Mouse (Mus musculus): ENCODE measurements around the gene Acot11.

Acot11 gene

GRCm38 (mm10) chr4:106825229-106825628, 20.4 kb upstream of the Acot11 start:
- DNase-seq (ENCODE audit: low read depth, low spot score): no peak
- no peaks in the 10 kb centered on the region for H3K36me3 ChIP-seq (ENCODE audit: control insufficient read depth, insufficient read depth, low read length, poor library complexity, severe bottlenecking)
- no peaks in the 10 kb centered on the region for H3K27me3 ChIP-seq (ENCODE audit: control insufficient read depth, insufficient read depth, low read length, poor library complexity, severe bottlenecking)

DNA sequence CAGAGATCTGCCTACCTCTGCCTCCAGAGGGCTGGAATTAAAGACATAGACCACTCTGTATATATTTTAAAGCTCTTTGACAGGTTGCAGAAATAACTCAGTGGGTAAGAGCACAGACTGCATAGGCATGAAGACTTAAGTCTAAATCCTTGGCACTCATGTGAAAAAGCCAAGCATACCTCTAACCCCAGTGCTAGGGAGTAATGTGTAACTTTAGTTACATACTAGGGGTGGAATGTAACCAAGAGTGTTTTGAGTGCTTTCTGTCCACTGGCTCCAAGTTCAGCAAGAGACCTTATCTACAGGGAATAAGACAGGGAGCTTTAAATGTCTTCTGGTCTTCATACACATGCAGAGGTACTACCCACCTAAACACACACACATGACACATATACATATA, 14.6 kb upstream of the Acot11 start:
- H3K36me3 ChIP-seq (ENCODE audit: control insufficient read depth, insufficient read depth, low read length, poor library complexity, severe bottlenecking): no peaks in the 10 kb centered on the region
- no peak for DNase-seq (ENCODE audit: low read depth, low spot score)
- H3K27me3 ChIP-seq (ENCODE audit: control insufficient read depth, insufficient read depth, low read length, poor library complexity, severe bottlenecking): no peaks in the 10 kb centered on the region

DNA sequence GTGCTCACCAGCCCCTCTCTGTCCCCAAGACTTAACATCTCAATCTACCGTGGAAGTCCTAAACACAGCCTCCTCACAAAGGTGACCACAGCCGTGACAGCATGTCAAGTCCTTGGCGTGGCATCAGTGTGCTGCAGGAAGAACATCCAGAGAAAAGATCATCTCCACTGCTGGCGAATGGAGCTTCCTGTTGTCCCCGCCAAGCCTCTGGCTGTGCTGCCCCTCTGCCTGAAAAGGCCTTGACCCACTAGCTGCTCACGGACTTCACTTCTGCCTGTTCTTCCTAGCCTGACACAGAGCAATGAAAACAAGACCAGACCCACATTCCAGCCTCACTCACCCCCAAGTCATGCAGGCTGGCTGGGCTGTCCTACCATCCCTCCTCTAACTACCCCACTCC, 13.5 kb upstream of the Acot11 start:
- Histone ChIP-seq H3K36me3 (ENCODE audit: control insufficient read depth, insufficient read depth, low read length, poor library complexity, severe bottlenecking) (no peaks in the 10 kb centered on the region), H3K27me3 (ENCODE audit: control insufficient read depth, insufficient read depth, low read length, poor library complexity, severe bottlenecking) (no peaks in the 10 kb centered on the region)
- DNase-seq (ENCODE audit: low read depth, low spot score): no peak

DNA sequence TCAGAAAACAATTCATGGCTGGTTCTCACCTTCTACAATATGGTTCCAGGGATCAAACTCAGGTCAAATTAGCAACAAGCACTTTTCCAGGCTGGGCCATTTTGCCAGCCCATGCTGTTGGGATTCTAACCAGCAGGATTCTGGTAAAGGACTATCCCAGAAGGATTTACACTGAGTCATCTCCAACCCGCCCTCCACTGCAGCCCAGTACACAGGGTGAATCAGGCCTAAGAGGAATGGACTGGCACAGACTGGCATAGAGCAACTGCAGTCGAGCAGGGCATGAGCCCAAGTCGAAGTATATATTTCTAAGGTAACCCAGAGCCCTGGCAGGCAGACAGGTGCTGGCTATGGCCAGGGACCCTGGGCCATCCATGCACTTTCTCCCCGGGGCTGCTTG, 12.2 kb upstream of the Acot11 start:
- DNase-seq (ENCODE audit: low read depth, low spot score): no peak
- no peaks in the 10 kb centered on the region for H3K36me3 ChIP-seq (ENCODE audit: control insufficient read depth, insufficient read depth, low read length, poor library complexity, severe bottlenecking)
- H3K27me3 ChIP-seq (ENCODE audit: control insufficient read depth, insufficient read depth, low read length, poor library complexity, severe bottlenecking): no peaks in the 10 kb centered on the region

GRCm38 (mm10) chr4:106815396-106816324, 10.9 kb upstream of the Acot11 start:
- no peaks in the 10 kb centered on the region for H3K27me3 ChIP-seq (ENCODE audit: control insufficient read depth, insufficient read depth, low read length, poor library complexity, severe bottlenecking)
- DNase-seq (ENCODE audit: low read depth, low spot score): no peak
- no peaks in the 10 kb centered on the region for H3K36me3 ChIP-seq (ENCODE audit: control insufficient read depth, insufficient read depth, low read length, poor library complexity, severe bottlenecking)

- no peaks in the 10 kb centered on the region for H3K36me3 ChIP-seq (ENCODE audit: control insufficient read depth, insufficient read depth, low read length, poor library complexity, severe bottlenecking)
- no peak for DNase-seq (ENCODE audit: low read depth, low spot score)
Observed at GRCm38 (mm10) chr4:106811162-106811561, 6.4 kb upstream of the Acot11 start.

DNA sequence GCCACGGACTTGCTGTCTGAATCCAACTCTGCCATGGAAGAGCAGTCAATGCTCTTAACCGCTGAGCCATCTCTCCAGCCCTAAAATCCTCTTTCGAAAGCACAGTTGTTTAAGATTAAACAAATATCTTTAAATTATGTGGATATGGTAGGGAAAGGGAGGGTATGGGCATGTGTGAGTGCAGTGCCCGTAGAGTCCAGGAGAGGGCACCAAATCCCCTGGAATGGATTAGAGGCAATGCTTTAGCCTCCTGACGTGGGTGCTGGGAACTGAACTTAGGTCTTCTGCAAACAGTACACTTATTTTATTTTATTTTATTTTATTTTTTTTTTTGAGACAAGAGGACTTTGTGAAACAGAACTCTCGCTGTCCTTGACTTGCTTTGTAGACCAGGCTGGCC, 5.2 kb upstream of the Acot11 start:
- Histone ChIP-seq H3K27me3 (ENCODE audit: control insufficient read depth, insufficient read depth, low read length, poor library complexity, severe bottlenecking) (no peaks in the 10 kb centered on the region), H3K36me3 (ENCODE audit: control insufficient read depth, insufficient read depth, low read length, poor library complexity, severe bottlenecking) (no peaks in the 10 kb centered on the region)
- DNase-seq (ENCODE audit: low read depth, low spot score): peak; percentile 52

More at GRCm38 (mm10) chr4:106811162-106811561, 6.4 kb upstream of the Acot11 start:
- no peaks in the 10 kb centered on the region for H3K27me3 ChIP-seq (ENCODE audit: control insufficient read depth, insufficient read depth, low read length, poor library complexity, severe bottlenecking)

GRCm38 (mm10) chr4:106807287-106807686, 2.5 kb upstream of the Acot11 start:
- H3K27me3 ChIP-seq (ENCODE audit: control insufficient read depth, insufficient read depth, low read length, poor library complexity, severe bottlenecking): no peaks in the 10 kb centered on the region
- DNase-seq (ENCODE audit: low read depth, low spot score): no peak
- no peaks in the 10 kb centered on the region for H3K36me3 ChIP-seq (ENCODE audit: control insufficient read depth, insufficient read depth, low read length, poor library complexity, severe bottlenecking)

DNA sequence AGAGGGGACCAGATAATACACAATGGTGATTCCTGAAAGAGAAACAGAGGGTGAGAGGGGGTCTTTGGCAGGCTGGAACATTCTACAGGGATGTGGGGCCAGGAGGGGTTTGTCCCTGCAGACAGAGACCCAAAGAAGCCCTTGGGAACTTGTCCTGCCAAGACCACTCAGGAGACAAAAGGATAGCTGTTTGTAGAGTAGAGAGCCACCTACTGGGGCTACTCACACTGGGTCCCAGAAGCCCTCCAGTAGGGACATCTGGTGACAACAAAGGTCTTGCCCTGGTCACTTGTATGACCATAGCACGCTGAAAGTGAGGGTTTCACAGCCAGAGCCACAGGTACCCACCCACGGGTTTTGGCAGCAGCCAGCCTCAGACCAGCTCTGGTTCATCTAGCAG, 1.1 kb upstream of the Acot11 start:
- no peaks in the 10 kb centered on the region for H3K27me3 ChIP-seq (ENCODE audit: control insufficient read depth, insufficient read depth, low read length, poor library complexity, severe bottlenecking)
- H3K36me3 ChIP-seq (ENCODE audit: control insufficient read depth, insufficient read depth, low read length, poor library complexity, severe bottlenecking): no peaks in the 10 kb centered on the region
- DNase-seq (ENCODE audit: low read depth, low spot score): no peak

- no peaks in the 10 kb centered on the region for H3K36me3 ChIP-seq (ENCODE audit: control insufficient read depth, insufficient read depth, low read length, poor library complexity, severe bottlenecking)
- H3K27me3 ChIP-seq (ENCODE audit: control insufficient read depth, insufficient read depth, low read length, poor library complexity, severe bottlenecking): no peaks in the 10 kb centered on the region
- DNase-seq (ENCODE audit: low read depth, low spot score): peak; percentile 81
Observed at GRCm38 (mm10) chr4:106804201-106804909, 443 bp downstream of the Acot11 start.

GRCm38 (mm10) chr4:106803781-106804180, 1.0 kb downstream of the Acot11 start:
- no peaks in the 10 kb centered on the region for H3K36me3 ChIP-seq (ENCODE audit: control insufficient read depth, insufficient read depth, low read length, poor library complexity, severe bottlenecking)
- H3K27me3 ChIP-seq (ENCODE audit: control insufficient read depth, insufficient read depth, low read length, poor library complexity, severe bottlenecking): no peaks in the 10 kb centered on the region
- DNase-seq (ENCODE audit: low read depth, low spot score): peak; percentile 69

GRCm38 (mm10) chr4:106799772-106800336, 4.9 kb downstream of the Acot11 start:
- peak; percentile 44 for DNase-seq (ENCODE audit: low read depth, low spot score)
- Histone ChIP-seq H3K27me3 (ENCODE audit: control insufficient read depth, insufficient read depth, low read length, poor library complexity, severe bottlenecking) (no peaks in the 10 kb centered on the region), H3K36me3 (ENCODE audit: control insufficient read depth, insufficient read depth, low read length, poor library complexity, severe bottlenecking) (no peaks in the 10 kb centered on the region)

GRCm38 (mm10) chr4:106798908-106799546, 5.8 kb downstream of the Acot11 start:
- Histone ChIP-seq H3K27me3 (ENCODE audit: control insufficient read depth, insufficient read depth, low read length, poor library complexity, severe bottlenecking) (no peaks in the 10 kb centered on the region), H3K36me3 (ENCODE audit: control insufficient read depth, insufficient read depth, low read length, poor library complexity, severe bottlenecking) (no peaks in the 10 kb centered on the region)
- no peak for DNase-seq (ENCODE audit: low read depth, low spot score)

DNA sequence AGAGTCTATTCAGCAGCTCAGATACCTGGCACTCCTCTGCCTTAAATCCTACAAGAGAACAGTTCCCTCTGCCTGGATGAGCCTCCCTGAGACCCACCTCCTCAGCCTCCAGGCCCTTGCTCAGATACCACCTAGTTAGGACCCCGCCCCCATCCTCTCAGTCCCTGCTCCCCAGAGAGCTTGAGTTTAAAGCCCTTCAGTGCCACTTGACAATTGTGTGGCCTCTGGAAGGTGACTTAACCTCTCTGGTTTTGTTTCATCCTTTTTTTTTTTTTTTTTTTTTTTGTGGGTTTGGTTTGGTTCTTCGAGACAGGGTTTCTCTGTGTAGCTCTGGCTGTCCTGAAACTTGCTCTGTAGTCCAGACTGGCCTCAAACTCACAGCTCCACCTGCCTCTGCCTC, 9.5 kb downstream of the Acot11 start:
- no peak for DNase-seq (ENCODE audit: low read depth, low spot score)
- H3K27me3 ChIP-seq (ENCODE audit: control insufficient read depth, insufficient read depth, low read length, poor library complexity, severe bottlenecking): no peaks in the 10 kb centered on the region
- no peaks in the 10 kb centered on the region for H3K36me3 ChIP-seq (ENCODE audit: control insufficient read depth, insufficient read depth, low read length, poor library complexity, severe bottlenecking)

GRCm38 (mm10) chr4:106794247-106794646, 10.6 kb downstream of the Acot11 start:
- H3K36me3 ChIP-seq (ENCODE audit: control insufficient read depth, insufficient read depth, low read length, poor library complexity, severe bottlenecking): no peaks in the 10 kb centered on the region
- no peak for DNase-seq (ENCODE audit: low read depth, low spot score)
- H3K27me3 ChIP-seq (ENCODE audit: control insufficient read depth, insufficient read depth, low read length, poor library complexity, severe bottlenecking): no peaks in the 10 kb centered on the region

All from splenic B cell, adult 2 months (primary cell).